Mouse (Mus musculus): ENCODE results near the gene Knop1. TPM values are rescaled to one million over a fixed set of nuclear protein-coding genes. Genes with fewer than 3 reads are reported as not detected.

Knop1 gene
- polyA plus RNA-seq (2014; fragmentation: Illumina TruSeq; extraction: RNeasy Lipid Tissue Mini Kit (QIAGEN cat#74804); ENCODE audit: low read depth, low replicate concordance) = 116 TPM

DNA sequence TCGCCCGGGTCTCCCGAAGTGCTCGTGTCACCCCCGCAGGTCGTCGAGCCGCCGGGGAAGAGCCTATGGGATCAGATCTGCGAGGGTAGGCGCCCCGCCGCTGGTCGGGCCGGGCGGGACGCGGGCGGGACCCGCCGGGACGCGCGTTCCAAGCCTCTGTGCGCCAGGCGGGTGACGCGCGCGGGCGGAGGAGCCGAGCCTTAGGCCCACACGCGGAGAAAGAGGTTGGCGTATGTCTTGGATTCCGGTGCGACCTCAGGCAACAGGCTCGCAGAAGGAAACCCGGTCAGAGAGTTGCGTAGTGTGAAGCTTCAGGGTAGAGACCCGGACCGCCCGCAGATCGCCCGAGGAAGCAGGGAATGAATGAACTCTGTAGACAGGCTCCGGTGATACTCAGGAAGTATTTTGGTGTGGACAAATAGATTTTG is at the start of gene Knop1:
TSS of gene Knop1 (minus strand) at position 378 of the 428 bp plus-strand sequence.

DNA sequence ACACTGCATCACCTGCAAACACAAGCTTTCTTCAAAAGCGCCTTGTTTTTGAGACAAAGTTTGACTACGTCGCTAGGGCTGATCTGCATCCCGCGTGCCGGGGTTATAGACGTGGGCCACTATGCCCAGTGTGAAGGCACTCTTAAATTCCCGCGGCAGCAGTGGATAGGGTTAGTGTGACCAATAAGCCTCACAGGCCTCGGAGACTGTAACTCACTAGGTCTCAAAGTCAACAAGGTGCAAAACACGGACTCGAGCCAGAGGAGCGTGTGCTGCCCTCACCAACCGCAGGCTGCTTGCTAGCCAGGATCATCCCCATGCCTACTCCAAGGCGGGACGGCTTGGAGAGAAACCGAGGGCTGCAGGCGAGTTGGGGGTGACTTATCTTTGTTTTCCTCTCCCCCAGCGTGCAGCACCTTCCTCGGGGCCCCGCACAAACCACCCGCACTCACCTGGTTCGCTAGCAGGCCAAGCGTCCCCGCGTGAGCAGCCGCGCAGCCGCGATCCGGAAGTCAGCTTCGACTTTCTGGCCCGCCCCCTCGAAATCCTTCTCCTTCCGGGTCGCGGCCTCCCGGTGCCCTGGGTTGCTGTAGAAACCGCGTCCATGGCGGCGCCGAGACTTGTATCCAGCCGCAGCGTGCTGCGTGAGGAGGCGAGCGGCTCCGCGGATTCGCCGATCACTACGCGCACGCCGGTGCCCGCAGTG is 730 bp downstream of the Knop1 start, which contains the start of gene Iqck:
TSS of gene Iqck (plus strand) at position 582 of the 706 bp plus-strand sequence.

Other genes with a start within 250 kb of the Knop1 start
- 194 TPM for gene Gde1, start 150.5 kb downstream of the Knop1 start, polyA plus RNA-seq (2014; fragmentation: Illumina TruSeq; extraction: RNeasy Lipid Tissue Mini Kit (QIAGEN cat#74804); ENCODE audit: low read depth, low replicate concordance)
- 239 TPM for gene Ccp110, start 143.7 kb downstream of the Knop1 start, polyA plus RNA-seq (2014; fragmentation: Illumina TruSeq; extraction: RNeasy Lipid Tissue Mini Kit (QIAGEN cat#74804); ENCODE audit: low read depth, low replicate concordance)
- 9.2 TPM for gene Vps35l, start 116.0 kb downstream of the Knop1 start, polyA plus RNA-seq (2014; fragmentation: Illumina TruSeq; extraction: RNeasy Lipid Tissue Mini Kit (QIAGEN cat#74804); ENCODE audit: low read depth, low replicate concordance)
- gene Iqck, start 502 bp downstream of the Knop1 start, polyA plus RNA-seq (2014; fragmentation: Illumina TruSeq; extraction: RNeasy Lipid Tissue Mini Kit (QIAGEN cat#74804); ENCODE audit: low read depth, low replicate concordance) = 19.4 TPM
- gene Gprc5b, start 139.0 kb upstream of the Knop1 start, polyA plus RNA-seq (2014; fragmentation: Illumina TruSeq; extraction: RNeasy Lipid Tissue Mini Kit (QIAGEN cat#74804); ENCODE audit: low read depth, low replicate concordance) = 10.5 TPM

Data from testis, adult 10 weeks (tissue).